8 mouse cellular contexts compared by ENCODE assay signal in the genomic region with DNA sequence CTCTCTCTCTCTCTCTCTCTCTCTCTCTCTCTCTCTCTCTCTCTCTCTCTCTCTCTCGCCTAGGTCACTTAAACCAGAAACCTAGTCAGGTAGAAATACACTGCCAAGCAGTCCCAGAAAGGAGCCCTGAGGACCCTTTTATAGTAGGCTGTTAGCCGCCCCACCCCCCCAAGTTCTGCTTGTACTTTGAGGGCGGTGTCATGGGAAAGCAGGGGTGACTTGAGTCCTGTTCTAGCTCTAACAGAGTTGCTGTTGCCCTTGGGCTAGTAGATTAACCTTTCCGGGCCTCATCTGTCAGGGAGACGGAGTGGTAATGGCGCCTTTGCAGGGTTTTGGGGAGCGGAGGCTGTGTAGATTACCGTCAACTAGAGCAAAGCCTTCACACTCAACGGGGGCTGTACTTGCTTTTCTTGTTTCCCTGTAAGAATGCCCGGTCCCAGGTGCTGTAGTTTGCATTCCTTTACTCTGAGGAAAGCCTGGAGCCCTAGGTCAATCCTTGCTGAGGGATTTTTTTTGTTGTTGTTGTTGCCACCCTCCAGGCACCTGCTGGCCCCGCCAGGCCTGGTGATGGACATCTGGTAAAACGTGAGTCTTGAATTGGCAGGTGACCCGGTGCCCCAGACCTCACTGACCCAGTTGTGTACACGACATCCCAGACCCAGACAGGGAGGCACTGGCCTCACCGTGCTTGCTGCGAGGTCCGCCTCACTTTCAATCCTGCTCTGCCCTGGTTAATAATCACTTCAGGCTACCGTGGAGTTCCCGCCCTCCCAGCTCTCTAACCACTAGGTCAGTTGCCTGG. TPM values are rescaled to one million over a fixed set of nuclear protein-coding genes. Genes with fewer than 3 reads are reported as not detected.
DNase-seq lines count a peak whose midpoint lies in the region; ATAC-seq and TF ChIP-seq lines count a peak whose summit lies in the region.

No protein-coding gene starts in this region.

- no peaks in the 10 kb centered on the region; the same call in 1 of the 2 replicates for H3K27me3 ChIP-seq in forebrain, embryonic 12.5 days
- H3K27me3 ChIP-seq in forebrain, embryonic 13.5 days: no peaks in the 10 kb centered on the region
- H3K27me3 ChIP-seq in ES-Bruce4 (ENCODE audit: control insufficient read depth, insufficient read depth, low read length, poor library complexity, severe bottlenecking): no peaks in the 10 kb centered on the region
- no peaks in the 10 kb centered on the region for H3K27me3 ChIP-seq in intestine, embryonic 14.5 days (replicated peaks; ENCODE audit: control insufficient read depth, insufficient read depth, low read length)
- no peaks in the 10 kb centered on the region for H3K27me3 ChIP-seq in limb, embryonic 13.5 days

- TF ChIP-seq CTCF in ES-Bruce4 (IDR thresholded peaks at IDR 0.05; ENCODE audit: low read depth, low read length): no peak

- no peak for TF ChIP-seq POLR2A in ES-Bruce4 (IDR thresholded peaks at IDR 0.05; ENCODE audit: insufficient read depth, low read length)

- H3K36me3 ChIP-seq in forebrain, embryonic 12.5 days (replicated peaks): no peaks in the 10 kb centered on the region
- no peaks in the 10 kb centered on the region for H3K36me3 ChIP-seq in forebrain, embryonic 13.5 days (ENCODE audit: poor library complexity, severe bottlenecking)
- no peaks in the 10 kb centered on the region for H3K36me3 ChIP-seq in ES-Bruce4 (ENCODE audit: control insufficient read depth, insufficient read depth, low read length, poor library complexity, severe bottlenecking)
- H3K36me3 ChIP-seq in intestine, embryonic 14.5 days (ENCODE audit: control insufficient read depth, insufficient read depth, low read length): no peaks in the 10 kb centered on the region
- H3K36me3 ChIP-seq in limb, embryonic 13.5 days: no peaks in the 10 kb centered on the region

- H3K4me3 ChIP-seq in forebrain, embryonic 12.5 days (replicated peaks): no peak overlapping the region
- no peak overlapping the region for H3K4me3 ChIP-seq in forebrain, embryonic 13.5 days
- peak overlapping the region; percentile 16 for H3K4me3 ChIP-seq in ES-Bruce4 (ENCODE audit: low read depth, low read length)
- H3K4me3 ChIP-seq in intestine, embryonic 14.5 days (ENCODE audit: low read depth, low read length): no peak overlapping the region
- H3K4me3 ChIP-seq in limb, embryonic 13.5 days: no peak overlapping the region

- H3K4me1 ChIP-seq in forebrain, embryonic 12.5 days: peaks cover 71% of the 10 kb centered on the region
- peaks cover 57% of the 10 kb centered on the region for H3K4me1 ChIP-seq in forebrain, embryonic 13.5 days
- H3K4me1 ChIP-seq in ES-Bruce4 (ENCODE audit: control insufficient read depth, insufficient read depth, low read length): peaks cover 24% of the 10 kb centered on the region
- peaks cover 86% of the 10 kb centered on the region for H3K4me1 ChIP-seq in intestine, embryonic 14.5 days (replicated peaks; ENCODE audit: control insufficient read depth, insufficient read depth, low read length)
- peaks cover 91% of the 10 kb centered on the region for H3K4me1 ChIP-seq in limb, embryonic 13.5 days

- H3K4me2 ChIP-seq in forebrain, embryonic 12.5 days: peak overlapping the region; percentile 13
- no peak overlapping the region for H3K4me2 ChIP-seq in forebrain, embryonic 13.5 days
- H3K4me2 ChIP-seq in intestine, embryonic 14.5 days (ENCODE audit: low read length): peak overlapping the region; percentile 20; the same call in 1 of the 2 replicates
- H3K4me2 ChIP-seq in limb, embryonic 13.5 days (replicated peaks): peak overlapping the region; percentile 44

- H3K27ac ChIP-seq in forebrain, embryonic 12.5 days: 0 out of 2 replicates have a peak overlapping the region, but pooled peaks have one; percentile 19
- no peak overlapping the region for H3K27ac ChIP-seq in forebrain, embryonic 13.5 days
- H3K27ac ChIP-seq in ES-Bruce4 (ENCODE audit: insufficient read depth, low read length): peak overlapping the region; percentile 74
- H3K27ac ChIP-seq in intestine, embryonic 14.5 days (ENCODE audit: low read depth): peak overlapping the region; percentile 77
- peak overlapping the region; percentile 66 for H3K27ac ChIP-seq in limb, embryonic 13.5 days

- no peak for DNase-seq in intestine, embryonic 14.5 days (ENCODE audit: low spot score)
- DNase-seq in spleen, postnatal 36 days (ENCODE audit: low spot score in 2 of 2): no peak
- DNase-seq in testis, postnatal 10 days (ENCODE audit: low spot score): no peak
- DNase-seq in cerebellum, postnatal 25 days: no peak

- ATAC-seq in forebrain, embryonic 12.5 days (ENCODE audit: low FRiP score): no peak
- no peak for ATAC-seq in forebrain, embryonic 13.5 days
- ATAC-seq in intestine, embryonic 14.5 days (replicated peaks; ENCODE audit: low FRiP score, low TSS enrichment, low read depth): peak; percentile 24; the same call in 1 of the 2 replicates
- no peak for ATAC-seq in limb, embryonic 13.5 days (ENCODE audit: low FRiP score, low read depth)

- TF ChIP-seq EP300 in ES-Bruce4 (IDR thresholded peaks at IDR 0.05; ENCODE audit: insufficient read depth, low read depth, low read length): peak; percentile 91

- no peaks in the 10 kb centered on the region for H3K9me3 ChIP-seq in forebrain, embryonic 12.5 days
- H3K9me3 ChIP-seq in forebrain, embryonic 13.5 days (replicated peaks): no peaks in the 10 kb centered on the region
- no peaks in the 10 kb centered on the region for H3K9me3 ChIP-seq in ES-Bruce4 (replicated peaks; ENCODE audit: control insufficient read depth, insufficient read depth, low read length, poor library complexity, severe bottlenecking)
- H3K9me3 ChIP-seq in intestine, embryonic 14.5 days (ENCODE audit: control insufficient read depth, low read length): no peaks in the 10 kb centered on the region
- no peaks in the 10 kb centered on the region for H3K9me3 ChIP-seq in limb, embryonic 13.5 days

- H3K9ac ChIP-seq in forebrain, embryonic 12.5 days: no peak overlapping the region
- H3K9ac ChIP-seq in forebrain, embryonic 13.5 days: no peak overlapping the region
- H3K9ac ChIP-seq in ES-Bruce4 (ENCODE audit: low read depth, poor library complexity, severe bottlenecking): peak overlapping the region; percentile 4; the same call in 1 of the 2 replicates
- H3K9ac ChIP-seq in intestine, embryonic 14.5 days (ENCODE audit: low read length): no peak overlapping the region
- H3K9ac ChIP-seq in limb, embryonic 13.5 days: peak overlapping the region; percentile 10; the same call in 1 of the 2 replicates

- WGBS in forebrain, embryonic 12.5 days: 16% methylated on average over 19 of the region's 19 CpGs
- WGBS in forebrain, embryonic 13.5 days: 19% methylated on average over 18 of the region's 19 CpGs
- 24% methylated on average over 19 of the region's 19 CpGs for WGBS in intestine, embryonic 14.5 days
- WGBS in limb, embryonic 13.5 days: 15% methylated on average over 19 of the region's 19 CpGs

RNA-seq across cellular contexts. Expression of gene Hspg2, which starts 11.8 kb away (rescaled TPM):
- polyA plus RNA-seq in forebrain, embryonic 12.5 days (2016; fragmentation: Nextera tagmentation; extraction: Ambion mirVana): 8.0 and 8.9 TPM in 2 replicates
- 4.8 and 6.5 TPM in 2 replicates for polyA plus RNA-seq in forebrain, embryonic 13.5 days (2015; fragmentation: Nextera tagmentation; extraction: Ambion mirVana)
- polyA plus RNA-seq in ES-Bruce4 (2011; ENCODE audit: insufficient read depth, insufficient read length, low read depth, missing spikeins): 147 and 184 TPM in 2 replicates
- polyA plus RNA-seq in intestine, embryonic 14.5 days (2014; fragmentation: Nextera tagmentation; extraction: Ambion mirVana): 44.4 and 49.8 TPM in 2 replicates
- 29.4 and 29.6 TPM in 2 replicates for polyA plus RNA-seq in limb, embryonic 13.5 days (2015; fragmentation: Nextera tagmentation; extraction: Ambion mirVana)

RNA-seq across cellular contexts. Expression of gene 1700013G24Rik, which starts 27.3 kb away (rescaled TPM):
- not detected in 2 replicates for polyA plus RNA-seq in forebrain, embryonic 12.5 days (2016; fragmentation: Nextera tagmentation; extraction: Ambion mirVana)
- polyA plus RNA-seq in forebrain, embryonic 13.5 days (2015; fragmentation: Nextera tagmentation; extraction: Ambion mirVana): not detected in 2 replicates
- not detected in 2 replicates for polyA plus RNA-seq in ES-Bruce4 (2011; ENCODE audit: insufficient read depth, insufficient read length, low read depth, missing spikeins)
- not detected in 2 replicates for polyA plus RNA-seq in intestine, embryonic 14.5 days (2014; fragmentation: Nextera tagmentation; extraction: Ambion mirVana)
- 0.18 TPM in 1 of 2 replicates, not detected in the other for polyA plus RNA-seq in limb, embryonic 13.5 days (2015; fragmentation: Nextera tagmentation; extraction: Ambion mirVana)

RNA-seq across cellular contexts. Expression of gene Cela3b, which starts 50.1 kb away (rescaled TPM):
- not detected in 2 replicates for polyA plus RNA-seq in forebrain, embryonic 12.5 days (2016; fragmentation: Nextera tagmentation; extraction: Ambion mirVana)
- polyA plus RNA-seq in forebrain, embryonic 13.5 days (2015; fragmentation: Nextera tagmentation; extraction: Ambion mirVana): not detected in 2 replicates
- not detected in 2 replicates for polyA plus RNA-seq in ES-Bruce4 (2011; ENCODE audit: insufficient read depth, insufficient read length, low read depth, missing spikeins)
- polyA plus RNA-seq in intestine, embryonic 14.5 days (2014; fragmentation: Nextera tagmentation; extraction: Ambion mirVana): 3.8 TPM in 1 of 2 replicates, not detected in the other
- polyA plus RNA-seq in limb, embryonic 13.5 days (2015; fragmentation: Nextera tagmentation; extraction: Ambion mirVana): 0.15 TPM in 1 of 2 replicates, not detected in the other

Comparison
In these comparisons a context has a peak if more than half of its experiments do, and no peak if none do; other contexts are left out.
1. H3K9ac ChIP-seq: peak in ES-Bruce4 (single experiment) and limb, embryonic 13.5 days (single experiment); none in forebrain, embryonic 12.5 days (single experiment), forebrain, embryonic 13.5 days (single experiment) and intestine, embryonic 14.5 days (single experiment).